Mouse (Mus musculus) ES-E14 (cell line): ENCODE data around the gene C330007P06Rik.

Experiments
- CHD2 ChIP-seq: IDR thresholded peaks from 2 replicates; pipeline ENCODE4 v1.6.1; 2014; ENCODE audit warnings: mild to moderate bottlenecking, low read depth, low read length, inconsistent platforms
- MAFK ChIP-seq: IDR thresholded peaks from 2 replicates; pipeline ENCODE4 v1.6.1; 2014; ENCODE audit warnings: mild to moderate bottlenecking, low read depth, low read length, inconsistent platforms; ENCODE audit not compliant: insufficient read depth
- ZC3H11A ChIP-seq: IDR thresholded peaks from 2 replicates; pipeline ENCODE4 v1.6.1; 2012; ENCODE audit warnings: low read depth, mild to moderate bottlenecking, inconsistent platforms, low read length, borderline replicate concordance
- ZNF384 ChIP-seq: IDR thresholded peaks from 2 replicates; pipeline ENCODE4 v1.6.1; 2012; ENCODE audit warnings: low read depth, low read length, inconsistent platforms

DNA sequence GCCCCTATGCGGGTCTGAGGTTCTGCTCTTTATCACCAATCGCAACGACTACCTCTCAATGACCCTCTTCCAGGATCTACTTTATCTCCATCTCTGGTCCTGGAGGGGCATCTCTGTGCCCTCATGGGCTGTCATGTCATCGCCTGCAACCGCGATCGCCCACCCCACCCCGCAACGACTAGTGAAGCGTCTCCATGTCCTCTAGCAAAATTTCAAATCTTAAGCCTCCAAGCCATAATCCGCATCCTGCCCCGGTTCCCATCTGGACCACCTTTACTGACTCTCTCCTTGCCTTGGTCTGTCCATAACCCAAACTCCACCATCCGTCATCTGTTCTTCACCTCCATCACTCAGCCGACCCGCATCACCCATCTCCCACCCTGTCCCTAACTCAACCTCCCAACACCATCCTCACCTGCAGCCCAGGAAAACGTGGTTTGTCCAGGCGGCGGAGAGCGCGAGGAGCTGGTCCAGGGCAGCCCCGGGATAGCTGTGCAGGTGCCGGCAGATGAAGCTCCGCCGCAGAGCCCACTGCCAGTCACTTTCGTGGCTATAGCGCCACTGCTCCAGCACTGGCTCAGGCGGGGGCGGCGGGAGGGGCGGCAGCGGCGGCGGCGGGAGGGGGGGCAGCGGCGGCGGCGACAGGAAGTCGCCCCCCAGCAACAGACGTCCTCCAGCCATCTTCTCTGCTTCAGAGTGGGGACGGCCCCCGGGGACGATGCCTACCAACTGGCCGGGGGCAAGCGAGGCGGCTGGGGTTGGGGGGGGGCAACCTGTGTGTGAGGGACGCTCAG lies 28.6 kb upstream of the C330007P06Rik start, which contains the start of gene Nkrf:
- TF ChIP-seq ZC3H11A, result no peak
- no peak for TF ChIP-seq MAFK
- no peak for TF ChIP-seq ZNF384
- TF ChIP-seq CHD2, result no peak
